Mouse (Mus musculus): ENCODE measurements around the gene 4921504E06Rik. TPM values are rescaled to one million over a fixed set of nuclear protein-coding genes. Genes with fewer than 3 reads are reported as not detected.

Gene 4921504E06Rik
- total and polyA plus RNA-seq, 2 experiments from 2014 or later, result 0.33 TPM; not detected in 1

DNA sequence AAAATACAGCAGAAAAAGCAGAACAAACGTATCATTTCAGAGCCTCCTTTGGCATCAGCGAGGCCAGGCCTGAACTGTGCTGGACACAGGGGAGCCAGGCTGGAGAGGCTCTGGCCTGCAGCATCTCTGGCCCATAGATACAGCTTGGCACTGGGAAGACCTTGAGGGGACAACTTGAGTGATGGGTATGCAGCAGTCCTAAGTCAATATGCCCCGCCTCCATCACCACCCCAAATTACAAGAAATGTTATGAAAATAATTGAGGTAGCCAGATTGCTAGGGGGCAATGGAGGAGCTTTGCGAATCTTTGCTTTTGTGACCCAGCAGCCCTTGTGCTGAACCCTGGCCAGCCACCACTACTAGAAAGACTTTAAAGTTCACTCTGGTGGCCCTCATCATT is 104.4 kb downstream of the 4921504E06Rik start:
- WGBS, result 30% methylated on average over 4 of the region's 4 CpGs
- peaks cover 95% of the 10 kb centered on the region for H3K27me3 ChIP-seq (ENCODE audit: insufficient read depth, low read length)
- no peak overlapping the region for H3K4me3 ChIP-seq (ENCODE audit: low read depth, low read length)
- H3K9ac ChIP-seq (replicated peaks; ENCODE audit: low read length, poor library complexity, severe bottlenecking), result no peak overlapping the region
- H3K27ac ChIP-seq (ENCODE audit: low read depth, low read length), result no peak overlapping the region
- no peak overlapping the region for H3K4me2 ChIP-seq (ENCODE audit: low read depth, low read length, poor library complexity, severe bottlenecking)
- DNase-seq (ENCODE audit: low spot score), result no peak
- TF ChIP-seq CTCF (IDR thresholded peaks at IDR 0.05), result no peak
- no peaks in the 10 kb centered on the region for H3K36me3 ChIP-seq (ENCODE audit: insufficient read depth, low read length)
- no peaks in the 10 kb centered on the region for H3K9me3 ChIP-seq (ENCODE audit: low read length)
- no peaks in the 10 kb centered on the region for H3K4me1 ChIP-seq (ENCODE audit: insufficient read depth, low read length)
- no peak for ATAC-seq (ENCODE audit: low FRiP score)

DNA sequence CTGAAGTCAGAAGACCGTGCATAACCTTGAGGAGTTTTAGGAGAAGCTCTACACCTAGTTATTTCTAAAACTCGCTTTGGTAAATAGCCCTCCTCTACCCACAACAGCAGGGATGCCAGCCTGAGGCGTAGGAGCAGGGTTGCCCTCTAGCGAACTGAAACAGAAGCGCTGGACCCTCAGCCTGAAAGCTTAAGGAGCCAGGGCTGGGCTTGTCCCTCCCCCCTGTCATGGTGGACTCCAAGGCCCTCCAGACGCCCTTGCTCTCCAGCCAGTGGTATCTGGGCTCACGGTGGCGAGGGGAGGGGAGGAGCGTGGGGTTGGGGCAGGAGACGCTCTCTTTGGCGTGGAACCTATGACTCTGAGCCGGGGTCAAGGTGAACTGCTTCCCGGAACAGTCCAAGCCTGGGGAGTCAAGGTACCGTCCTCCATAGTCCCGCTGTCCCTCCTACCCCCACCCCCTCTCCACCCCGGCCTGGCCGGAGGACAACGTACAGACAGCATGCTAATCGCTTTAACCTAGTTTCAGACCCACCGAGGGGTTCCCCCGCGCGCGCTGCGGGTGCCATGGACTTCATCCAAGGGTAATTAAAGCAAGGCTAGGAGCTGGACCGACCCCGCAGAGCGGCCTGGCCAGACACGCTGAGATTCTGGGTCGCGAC is 105.5 kb downstream of the 4921504E06Rik start:
- peak; percentile 59 for ATAC-seq (ENCODE audit: low FRiP score)
- Histone ChIP-seq H3K27me3 (ENCODE audit: insufficient read depth, low read length) (peaks cover 94% of the 10 kb centered on the region), H3K4me2 (ENCODE audit: low read depth, low read length, poor library complexity, severe bottlenecking) (peak overlapping the region; percentile 35; the same call in 1 of the 2 replicates), H3K4me3 (ENCODE audit: low read depth, low read length) (peak overlapping the region; percentile 15), H3K9ac (replicated peaks; ENCODE audit: low read length, poor library complexity, severe bottlenecking) (no peak overlapping the region), H3K27ac (ENCODE audit: low read depth, low read length) (no peak overlapping the region), H3K36me3 (ENCODE audit: insufficient read depth, low read length) (no peaks in the 10 kb centered on the region), H3K4me1 (ENCODE audit: insufficient read depth, low read length) (no peaks in the 10 kb centered on the region), H3K9me3 (ENCODE audit: low read length) (no peaks in the 10 kb centered on the region)
- peak; percentile 65 for TF ChIP-seq CTCF (IDR thresholded peaks at IDR 0.05)
- peak; percentile 74 for DNase-seq (ENCODE audit: low spot score)
- WGBS, result under 1% methylated on average over 24 of the region's 31 CpGs

DNA sequence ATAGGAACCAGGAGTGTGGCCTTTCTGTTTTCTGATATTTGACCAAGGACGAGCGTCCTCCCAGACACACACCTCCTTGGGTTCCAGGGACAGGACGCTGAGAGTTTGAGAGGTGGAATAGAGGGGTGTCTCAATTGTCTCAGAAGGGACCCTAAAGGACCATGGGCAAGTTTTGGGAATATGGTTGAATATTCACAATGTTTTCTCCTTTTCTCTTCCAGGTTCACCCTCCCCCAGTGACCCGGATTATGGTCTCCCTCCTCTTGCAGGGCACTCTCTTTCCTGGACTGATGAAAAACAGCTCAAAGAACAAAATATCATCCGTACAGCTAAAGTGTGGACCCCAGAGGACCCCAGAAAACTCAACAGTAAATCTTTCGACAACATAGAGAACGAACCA is 107.0 kb downstream of the 4921504E06Rik start:
- DNase-seq (ENCODE audit: low spot score), result no peak
- Histone ChIP-seq H3K27ac (ENCODE audit: low read depth, low read length) (no peak overlapping the region), H3K27me3 (ENCODE audit: insufficient read depth, low read length) (peaks cover 94% of the 10 kb centered on the region), H3K36me3 (ENCODE audit: insufficient read depth, low read length) (no peaks in the 10 kb centered on the region), H3K9ac (replicated peaks; ENCODE audit: low read length, poor library complexity, severe bottlenecking) (no peak overlapping the region), H3K4me1 (ENCODE audit: insufficient read depth, low read length) (no peaks in the 10 kb centered on the region), H3K9me3 (ENCODE audit: low read length) (no peaks in the 10 kb centered on the region), H3K4me3 (ENCODE audit: low read depth, low read length) (no peak overlapping the region; the same call in 1 of the 2 replicates), H3K4me2 (ENCODE audit: low read depth, low read length, poor library complexity, severe bottlenecking) (no peak overlapping the region)
- no peak for TF ChIP-seq CTCF (IDR thresholded peaks at IDR 0.05)
- no peak for ATAC-seq (ENCODE audit: low FRiP score)
- 3% methylated on average over 7 of the region's 7 CpGs for WGBS

DNA sequence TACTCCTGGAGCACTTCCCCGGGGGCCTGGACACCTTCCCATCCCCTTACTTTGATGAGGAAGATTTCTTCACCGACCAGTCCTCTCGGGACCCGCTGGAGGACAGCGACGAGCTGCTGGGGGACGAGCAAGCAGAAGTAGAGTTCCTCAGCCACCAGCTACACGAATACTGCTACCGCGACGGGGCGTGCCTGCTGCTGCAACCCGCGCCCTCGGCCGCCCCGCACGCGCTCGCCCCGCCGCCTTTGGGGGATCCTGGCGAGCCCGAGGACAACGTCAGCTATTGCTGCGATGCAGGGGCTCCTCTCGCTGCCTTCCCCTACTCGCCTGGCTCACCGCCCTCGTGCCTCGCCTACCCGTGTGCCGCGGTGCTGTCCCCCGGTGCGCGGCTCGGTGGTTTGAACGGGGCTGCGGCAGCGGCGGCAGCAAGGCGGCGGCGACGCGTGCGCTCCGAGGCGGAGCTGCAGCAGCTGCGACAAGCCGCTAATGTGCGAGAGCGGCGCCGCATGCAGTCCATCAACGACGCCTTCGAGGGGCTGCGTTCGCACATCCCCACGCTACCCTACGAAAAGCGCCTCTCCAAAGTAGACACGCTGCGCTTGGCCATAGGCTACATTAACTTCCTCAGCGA is 107.7 kb downstream of the 4921504E06Rik start:
- TF ChIP-seq CTCF (IDR thresholded peaks at IDR 0.05), result no peak
- under 1% methylated on average over 65 of the region's 67 CpGs for WGBS

DNA sequence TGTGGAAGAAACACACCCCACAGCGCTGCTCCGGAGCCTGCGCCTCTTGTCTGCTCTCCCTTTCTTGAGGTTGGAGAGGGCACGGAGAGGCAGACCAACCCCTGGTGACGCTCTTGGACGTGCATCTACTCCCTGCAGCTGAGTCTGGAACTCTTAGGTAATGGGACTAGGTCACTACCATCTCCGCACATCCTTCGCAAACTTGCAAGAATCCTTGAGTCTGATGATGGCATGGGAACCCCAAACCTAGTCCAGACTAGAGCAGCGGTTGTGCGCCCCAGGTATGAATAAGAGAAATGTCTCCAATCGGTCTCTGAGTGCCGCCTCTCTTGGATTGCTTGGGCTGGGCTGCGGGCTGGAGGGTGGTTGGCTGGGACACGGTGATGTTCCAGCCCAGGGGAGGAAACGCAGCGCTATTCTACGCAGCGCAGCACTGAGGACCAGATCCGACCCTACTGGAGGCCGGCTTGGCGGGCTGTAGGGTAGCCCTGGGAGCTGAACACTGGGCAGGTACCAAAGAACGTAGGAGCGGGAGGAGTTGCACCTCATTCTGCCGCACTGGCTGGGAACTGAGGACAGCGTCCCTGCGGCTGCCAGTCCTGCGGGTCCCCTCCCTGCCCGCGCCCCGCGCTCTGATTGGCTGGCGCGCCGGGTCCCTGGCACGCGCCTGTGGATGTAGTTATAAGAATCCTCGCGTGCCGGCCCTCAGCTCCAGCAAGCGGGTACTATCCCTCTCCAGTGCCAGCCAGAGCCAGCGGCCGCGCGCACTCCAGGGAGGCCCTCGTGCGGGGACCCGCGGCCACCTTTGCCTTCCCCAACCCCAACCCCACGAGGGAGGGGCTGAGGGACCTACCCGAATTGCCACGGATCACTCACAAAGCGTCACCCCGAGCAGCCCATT is 108.5 kb downstream of the 4921504E06Rik start, which contains the start of gene Ptf1a:
TSS of gene Ptf1a (plus strand) at position 733 of the 901 bp plus-strand sequence.
- DNase-seq (ENCODE audit: low spot score), result no peak
- H3K4me2 ChIP-seq (ENCODE audit: low read depth, low read length, poor library complexity, severe bottlenecking), result peak within 1 kb of the TSS; percentile 43
- H3K9ac ChIP-seq (replicated peaks; ENCODE audit: low read length, poor library complexity, severe bottlenecking), result no peak within 1 kb of the TSS
- no peaks in the 10 kb centered on the region for H3K36me3 ChIP-seq (ENCODE audit: insufficient read depth, low read length)
- H3K27me3 ChIP-seq (ENCODE audit: insufficient read depth, low read length), result peaks cover 81% of the 10 kb centered on the region
- no peak within 1 kb of the TSS for H3K27ac ChIP-seq (ENCODE audit: low read depth, low read length)
- peak within 1 kb of the TSS; percentile 29 for H3K4me3 ChIP-seq (ENCODE audit: low read depth, low read length)
- peak; percentile 48 for ATAC-seq (ENCODE audit: low FRiP score)
- no peaks in the 10 kb centered on the region for H3K4me1 ChIP-seq (ENCODE audit: insufficient read depth, low read length)
- H3K9me3 ChIP-seq (ENCODE audit: low read length), result no peaks in the 10 kb centered on the region
- WGBS, result under 1% methylated on average over 46 of the region's 53 CpGs
- TF ChIP-seq CTCF (IDR thresholded peaks at IDR 0.05), result no peak

More for the DNA sequence above, 107.7 kb downstream of the 4921504E06Rik start:
- Histone ChIP-seq H3K4me1 (ENCODE audit: insufficient read depth, low read length) (no peaks in the 10 kb centered on the region), H3K27me3 (ENCODE audit: insufficient read depth, low read length) (peaks cover 89% of the 10 kb centered on the region), H3K27ac (ENCODE audit: low read depth, low read length) (no peak overlapping the region), H3K4me2 (ENCODE audit: low read depth, low read length, poor library complexity, severe bottlenecking) (peak overlapping the region; percentile 43), H3K36me3 (ENCODE audit: insufficient read depth, low read length) (no peaks in the 10 kb centered on the region), H3K9ac (replicated peaks; ENCODE audit: low read length, poor library complexity, severe bottlenecking) (no peak overlapping the region), H3K4me3 (ENCODE audit: low read depth, low read length) (peak overlapping the region; percentile 29), H3K9me3 (ENCODE audit: low read length) (no peaks in the 10 kb centered on the region)
- DNase-seq (ENCODE audit: low spot score) (no peak), ATAC-seq (ENCODE audit: low FRiP score) (no peak)
